Mouse (Mus musculus) limb, embryonic 14.5 days (tissue): Measurements from ENCODE around the gene Nme9. TPM values are rescaled to one million over a fixed set of nuclear protein-coding genes. Genes with fewer than 3 reads are reported as not detected.

Source experiments
- ATAC-seq: fragments of 200-750 bp; cut with Nextera tagmentation; 2 replicates; pipeline ENCODE4 v1.8.0; 2017; ENCODE audit warnings: low read depth, moderate number of reproducible peaks, moderate TSS enrichment; ENCODE audit not compliant: low FRiP score
- DNase-seq: peaks from one replicate; pipeline ENCODE4 v3.0.0-alpha.2; 2015; ENCODE audit warnings: low spot score
- H3K27ac ChIP-seq: fragments of 300-500 bp; sonication (generic); replicated peaks from 2 replicates; pipeline ENCODE4 v1.5.1; 2014; ENCODE audit warnings: low read depth, mild to moderate bottlenecking, low read length, moderate library complexity, mixed read lengths
- H3K27me3 ChIP-seq: fragments of 300-500 bp; sonication (generic); 2 replicates; pipeline ENCODE4 v1.6.1; 2014; ENCODE audit warnings: low read length, mixed read lengths; ENCODE audit not compliant: control insufficient read depth, insufficient read depth
- H3K36me3 ChIP-seq: fragments of 300-500 bp; sonication (generic); 2 replicates; pipeline ENCODE4 v1.6.1; 2014; ENCODE audit warnings: mild to moderate bottlenecking, low read length, moderate library complexity, mixed read lengths; ENCODE audit not compliant: control insufficient read depth, insufficient read depth
- H3K4me1 ChIP-seq: fragments of 300-500 bp; sonication (generic); 2 replicates; pipeline ENCODE4 v1.6.1; 2014; ENCODE audit warnings: antibody characterized with exemption, low read length, mixed read lengths; ENCODE audit not compliant: control insufficient read depth, insufficient read depth
- H3K4me2 ChIP-seq: fragments of 300-500 bp; sonication (generic); replicated peaks from 2 replicates; pipeline ENCODE4 v1.6.1; 2014; ENCODE audit warnings: low read depth, mild to moderate bottlenecking, low read length, moderate library complexity; ENCODE audit not compliant: severe bottlenecking
- H3K4me3 ChIP-seq: fragments of 300-500 bp; sonication (generic); replicated peaks from 2 replicates; pipeline ENCODE4 v1.5.1; 2014; ENCODE audit warnings: low read length
- H3K9ac ChIP-seq: fragments of 300-500 bp; sonication (generic); 2 replicates; pipeline ENCODE4 v1.6.1; 2014; ENCODE audit warnings: mild to moderate bottlenecking, low read depth, low read length, moderate library complexity; ENCODE audit not compliant: severe bottlenecking
- H3K9me3 ChIP-seq: fragments of 300-500 bp; sonication (generic); 2 replicates; pipeline ENCODE4 v1.6.1; 2016; ENCODE audit warnings: low read length; ENCODE audit not compliant: control insufficient read depth
- POLR2A ChIP-seq: fragments of 200-500 bp; IDR thresholded peaks from 2 replicates; pipeline ENCODE4 v1.8.0; 2012; ENCODE audit warnings: inconsistent platforms, mild to moderate bottlenecking, moderate library complexity, borderline replicate concordance; ENCODE audit not compliant: insufficient read depth, insufficient read length; ENCODE audit errors: extremely low read depth
- WGBS: fragments of 180-500 bp; shearing (Covaris S2); extraction: QIAGEN DNeasy Blood & Tissue Kit; methylation state at CpG from one replicate; pipeline ENCODE4 v1.1.7; 2014; 5-methylcytosine and 5-hydroxymethylcytosine counted together
- polyA plus RNA-seq, 2 experiments: library from polyadenylated mRNA; depleted of rRNA in 1 of 2; stranded (reverse) in 1 of 2; unstranded in 1 of 2; fragments of >200 nt; fragmentation: Nextera tagmentation in 1 of 2; extraction: Ambion mirVana in 1 of 2; gene quantifications; 2 replicates each; pipeline versions ENCODE4 v1.2.1 to v1.2.3; 2012 to 2014

The Nme9 gene
- polyA plus RNA-seq, 2 experiments: not detected

DNA sequence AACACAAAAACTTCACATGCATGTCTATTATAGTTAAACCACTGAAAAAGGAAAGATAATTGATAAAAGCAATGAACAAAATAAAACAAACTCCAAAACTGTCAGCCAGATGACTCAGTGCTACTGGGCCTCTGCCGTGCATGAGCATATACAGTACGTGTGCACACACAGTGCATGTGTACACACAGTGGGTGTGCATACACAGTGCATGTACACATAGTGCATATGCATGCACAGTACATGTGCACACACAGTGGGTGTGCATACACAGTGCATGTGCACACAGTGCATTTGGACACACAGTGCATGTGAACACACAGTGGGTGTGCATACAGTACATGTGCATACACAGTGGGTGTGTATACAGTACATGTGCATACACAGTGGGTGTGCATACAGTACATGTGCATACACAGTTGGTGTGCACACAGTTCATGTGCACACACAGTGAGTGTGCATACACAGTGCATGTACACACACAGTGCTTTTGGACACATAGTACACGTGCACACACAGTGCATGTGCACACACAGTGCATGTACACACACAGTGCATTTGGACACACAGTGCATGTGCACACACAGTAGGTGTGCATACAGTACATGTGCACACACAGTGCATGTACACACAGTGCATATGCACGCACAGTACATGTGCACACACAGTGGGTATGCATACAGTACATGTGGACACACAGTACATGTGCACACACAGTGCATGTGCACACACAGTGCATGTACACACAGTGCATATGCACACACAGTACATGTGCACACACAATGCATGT lies 9.4 kb upstream of the Nme9 start:
- H3K4me3 ChIP-seq: no peak overlapping the region
- no peaks in the 10 kb centered on the region for H3K9me3 ChIP-seq
- no peaks in the 10 kb centered on the region for H3K27me3 ChIP-seq
- DNase-seq: no peak
- H3K4me1 ChIP-seq: peaks cover 5% of the 10 kb centered on the region; the same call in 1 of the 2 replicates
- WGBS: 92% methylated on average over 4 of the region's 4 CpGs
- H3K4me2 ChIP-seq: no peak overlapping the region
- ATAC-seq: no peak
- H3K36me3 ChIP-seq: no peaks in the 10 kb centered on the region
- no peak overlapping the region for H3K27ac ChIP-seq
- no peak overlapping the region for H3K9ac ChIP-seq
- no peak for TF ChIP-seq POLR2A

DNA sequence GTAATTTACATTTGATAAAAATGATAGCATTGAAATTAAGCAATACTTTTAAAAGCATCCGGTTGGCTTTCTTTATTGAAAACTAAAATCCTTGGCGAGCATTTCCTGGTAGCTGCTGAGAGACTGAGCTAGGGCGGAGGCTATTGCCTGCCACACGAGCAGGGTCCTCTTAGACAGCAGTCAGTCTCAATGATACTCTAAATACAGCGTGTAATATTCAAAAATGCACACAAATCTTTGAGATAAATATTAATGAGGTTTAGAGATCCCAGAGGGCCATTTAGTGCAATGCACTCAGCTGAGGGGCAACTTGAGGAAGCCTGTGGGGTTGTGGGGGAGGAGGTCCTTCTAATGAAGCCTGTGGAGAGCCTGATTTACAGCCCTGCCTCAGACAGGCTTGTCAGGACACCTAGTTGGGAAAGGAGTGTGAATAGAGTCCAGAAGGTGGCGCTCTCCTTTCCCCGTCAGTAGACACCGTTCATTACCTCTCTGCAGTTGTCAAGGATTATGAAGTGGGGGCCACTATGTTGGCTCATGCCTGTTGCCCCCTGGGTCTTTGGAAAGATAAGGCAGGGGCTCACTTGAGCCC lies 6.6 kb upstream of the Nme9 start:
- Histone ChIP-seq H3K27me3 (no peaks in the 10 kb centered on the region), H3K9ac (no peak overlapping the region), H3K4me3 (no peak overlapping the region), H3K4me2 (no peak overlapping the region), H3K36me3 (no peaks in the 10 kb centered on the region), H3K9me3 (no peaks in the 10 kb centered on the region), H3K27ac (no peak overlapping the region), H3K4me1 (no peaks in the 10 kb centered on the region; the same call in 1 of the 2 replicates)
- DNase-seq (no peak), ATAC-seq (no peak)
- WGBS: 37% methylated on average over 8 of the region's 8 CpGs
- TF ChIP-seq POLR2A: no peak

DNA sequence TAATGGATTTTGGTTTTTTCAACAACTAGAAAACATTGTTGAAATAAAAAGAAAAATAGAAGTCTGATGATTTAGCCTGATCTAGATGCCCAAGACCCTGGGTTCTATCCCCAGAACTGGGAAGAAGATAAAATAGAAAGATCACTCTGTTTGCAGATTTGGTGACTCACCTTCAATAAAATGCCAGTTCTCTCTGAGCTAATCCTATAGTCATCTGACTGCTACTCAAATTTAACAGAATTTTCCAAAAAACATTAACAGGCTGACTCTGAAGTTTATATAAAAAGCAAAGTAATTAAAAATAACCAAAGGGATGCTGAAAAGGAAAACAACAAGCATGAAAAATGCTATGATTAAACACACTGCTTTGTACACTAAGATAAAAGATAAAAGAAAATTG lies 5.0 kb upstream of the Nme9 start:
- ATAC-seq (no peak), DNase-seq (no peak)
- Histone ChIP-seq H3K36me3 (no peaks in the 10 kb centered on the region), H3K27ac (no peak overlapping the region), H3K4me3 (no peak overlapping the region), H3K4me1 (peaks cover 3% of the 10 kb centered on the region; the same call in 1 of the 2 replicates), H3K9ac (no peak overlapping the region), H3K4me2 (no peak overlapping the region), H3K9me3 (no peaks in the 10 kb centered on the region), H3K27me3 (no peaks in the 10 kb centered on the region)
- no peak for TF ChIP-seq POLR2A

DNA sequence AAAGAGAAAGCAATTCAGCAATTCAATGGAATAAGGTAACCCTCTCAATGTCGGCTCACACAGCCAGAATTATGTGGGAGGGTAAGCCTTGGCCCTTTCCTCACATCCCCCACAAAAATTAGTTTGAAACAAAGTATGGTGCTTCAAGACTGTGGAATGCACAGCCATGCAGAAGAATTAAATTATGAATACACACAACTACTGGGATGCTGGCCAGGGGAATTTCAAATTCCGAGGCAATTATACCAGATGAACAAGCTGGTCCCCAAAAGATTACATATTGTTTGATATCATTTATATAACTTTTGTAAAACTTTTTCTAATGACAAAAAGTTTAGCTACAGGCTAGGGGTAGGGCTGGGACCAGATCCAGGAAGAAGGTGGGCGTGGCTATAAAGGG lies 4.0 kb upstream of the Nme9 start:
- H3K9ac ChIP-seq: no peak overlapping the region
- no peak for TF ChIP-seq POLR2A
- ATAC-seq: no peak
- H3K27ac ChIP-seq: no peak overlapping the region
- H3K4me3 ChIP-seq: no peak overlapping the region
- H3K4me1 ChIP-seq: peaks cover 4% of the 10 kb centered on the region; the same call in 1 of the 2 replicates
- no peak for DNase-seq
- H3K4me2 ChIP-seq: no peak overlapping the region
- no peaks in the 10 kb centered on the region for H3K36me3 ChIP-seq
- no peaks in the 10 kb centered on the region for H3K27me3 ChIP-seq
- WGBS: 66% methylated on average over 3 of the region's 3 CpGs
- no peaks in the 10 kb centered on the region for H3K9me3 ChIP-seq

DNA sequence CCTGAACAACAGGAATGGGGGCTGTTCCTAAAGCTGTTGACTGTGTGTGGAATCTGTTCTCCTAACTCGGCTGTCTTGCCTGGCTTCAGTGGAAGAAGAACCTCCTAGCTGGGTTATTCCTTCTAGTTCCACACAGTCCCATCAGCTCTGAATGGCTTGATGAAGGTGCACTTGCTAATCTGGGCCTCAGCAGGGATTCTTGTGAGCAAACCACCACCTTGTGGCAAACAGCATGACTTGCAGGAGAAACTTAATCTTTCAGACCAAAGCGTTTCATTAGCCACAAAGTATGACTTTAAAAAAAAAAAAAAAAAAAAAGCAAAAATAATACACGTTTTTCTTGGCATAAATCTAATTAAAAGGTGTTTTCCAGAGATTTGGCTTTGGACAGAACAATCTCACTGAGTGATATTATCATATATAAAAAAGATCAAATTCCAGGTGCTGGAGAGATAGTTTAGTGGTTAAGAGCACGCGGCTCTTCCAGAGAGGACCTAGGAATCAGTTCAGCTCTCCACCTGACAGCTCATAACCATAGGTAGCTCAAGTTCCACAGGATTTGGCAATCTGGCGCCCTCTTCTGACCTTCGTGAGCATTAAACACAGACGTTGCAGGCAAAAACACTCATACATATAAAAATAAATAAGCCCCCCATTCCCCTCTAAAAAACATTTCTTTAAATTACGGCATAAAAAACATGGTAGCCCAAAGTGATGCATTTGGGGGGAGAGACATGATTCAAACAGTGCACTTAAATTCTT lies 1.2 kb upstream of the Nme9 start:
- Histone ChIP-seq H3K4me2 (no peak overlapping the region), H3K4me1 (peaks cover 4% of the 10 kb centered on the region; the same call in 1 of the 2 replicates), H3K36me3 (no peaks in the 10 kb centered on the region), H3K27me3 (no peaks in the 10 kb centered on the region), H3K27ac (no peak overlapping the region), H3K9me3 (no peaks in the 10 kb centered on the region), H3K4me3 (no peak overlapping the region), H3K9ac (no peak overlapping the region)
- ATAC-seq: no peak
- no peak for TF ChIP-seq POLR2A
- 49% methylated on average over 9 of the region's 9 CpGs for WGBS
- no peak for DNase-seq
